In the genomic region with DNA sequence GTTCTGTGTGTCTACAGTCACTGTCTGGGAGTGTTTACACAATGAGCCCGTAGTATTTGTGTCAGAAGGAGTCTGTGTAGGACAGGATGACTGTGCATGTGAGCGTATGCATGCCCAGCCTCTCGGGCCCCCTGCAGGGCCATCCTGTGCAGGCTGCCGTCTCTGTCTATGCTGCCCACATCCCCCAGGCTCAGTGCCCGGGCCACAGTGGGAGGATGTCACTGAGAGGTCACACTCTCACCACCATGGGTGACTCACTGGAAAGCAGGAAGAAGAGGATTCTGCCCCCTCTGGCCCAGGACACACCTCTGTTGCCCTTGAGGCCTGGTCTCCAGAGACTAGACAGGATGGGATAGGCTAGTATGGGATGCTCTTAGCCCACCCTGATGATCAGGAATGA, we compare ENCODE assay signal across 12 mouse cellular contexts. TPM values are rescaled to one million over a fixed set of nuclear protein-coding genes. Genes with fewer than 3 reads are reported as not detected.
DNase-seq lines count a peak whose midpoint lies in the region; ATAC-seq and TF ChIP-seq lines count a peak whose summit lies in the region.
"Had no signal": no experiment of that assay in that cellular context is flagged by ENCODE, and none has a peak within 500 bp of the region (broad histone marks: within the 10 kb centered on the region; RNA-seq: fewer than 3 reads in every experiment).

No protein-coding gene starts in this region.

- H3K27ac ChIP-seq in forebrain, embryonic 13.5 days = no peak overlapping the region
- H3K27ac ChIP-seq in forebrain, postnatal 0 days (ENCODE audit: low read depth, low read length) = no peak overlapping the region
- no peak overlapping the region for H3K27ac ChIP-seq in embryonic facial prominence, embryonic 13.5 days
- H3K27ac ChIP-seq: macrophage had no signal

- H3K9me3 ChIP-seq in forebrain, embryonic 13.5 days (replicated peaks) = no peaks in the 10 kb centered on the region
- H3K9me3 ChIP-seq in forebrain, postnatal 0 days (ENCODE audit: low read length) = no peaks in the 10 kb centered on the region
- H3K9me3 ChIP-seq in embryonic facial prominence, embryonic 13.5 days = no peaks in the 10 kb centered on the region

- H3K79me2 ChIP-seq in C2C12 (ENCODE audit: control insufficient read depth, insufficient read depth) = peaks cover 52% of the 10 kb centered on the region

- peak overlapping the region; percentile 94 for H3ac ChIP-seq in C2C12 (ENCODE audit: control insufficient read depth, insufficient read length, low read depth)

- H3K79me3 ChIP-seq in C2C12 (ENCODE audit: low read depth) = peaks cover 29% of the 10 kb centered on the region

- peaks cover 58% of the 10 kb centered on the region for H3K27me3 ChIP-seq in forebrain, embryonic 13.5 days
- no peaks in the 10 kb centered on the region for H3K27me3 ChIP-seq in forebrain, postnatal 0 days (ENCODE audit: insufficient read depth, low read length)
- H3K27me3 ChIP-seq in C2C12 (ENCODE audit: control insufficient read depth, insufficient read depth, insufficient read length) = no peaks in the 10 kb centered on the region
- H3K27me3 ChIP-seq in embryonic facial prominence, embryonic 13.5 days = peaks cover 53% of the 10 kb centered on the region

- 53% methylated on average over 5 of the region's 5 CpGs for WGBS in forebrain, embryonic 13.5 days
- 46% methylated on average over 5 of the region's 5 CpGs for WGBS in forebrain, postnatal 0 days
- 45% methylated on average over 5 of the region's 5 CpGs for WGBS in embryonic facial prominence, embryonic 13.5 days

- no peak overlapping the region for H3K9ac ChIP-seq in forebrain, embryonic 13.5 days
- H3K9ac ChIP-seq in forebrain, postnatal 0 days = no peak overlapping the region
- H3K9ac ChIP-seq in embryonic facial prominence, embryonic 13.5 days = peak overlapping the region; percentile 91

- no peaks in the 10 kb centered on the region for H3K36me3 ChIP-seq in forebrain, embryonic 13.5 days (ENCODE audit: poor library complexity, severe bottlenecking)
- H3K36me3 ChIP-seq in forebrain, postnatal 0 days (ENCODE audit: insufficient read depth) = no peaks in the 10 kb centered on the region; the same call in 1 of the 2 replicates
- H3K36me3 ChIP-seq in C2C12 (ENCODE audit: control insufficient read depth, insufficient read depth) = peaks cover 25% of the 10 kb centered on the region
- H3K36me3 ChIP-seq in embryonic facial prominence, embryonic 13.5 days = 0 out of 2 replicates have a peak, but pooled peaks cover 13% of the 10 kb centered on the region

- H3K4me1 ChIP-seq in forebrain, embryonic 13.5 days = peaks cover 59% of the 10 kb centered on the region
- peaks cover 21% of the 10 kb centered on the region; the same call in 1 of the 2 replicates for H3K4me1 ChIP-seq in forebrain, postnatal 0 days (ENCODE audit: insufficient read depth)
- H3K4me1 ChIP-seq in embryonic facial prominence, embryonic 13.5 days = peaks cover 57% of the 10 kb centered on the region

- ATAC-seq in forebrain, embryonic 13.5 days = no peak
- no peak for ATAC-seq in forebrain, postnatal 0 days
- ATAC-seq in embryonic facial prominence, embryonic 13.5 days (ENCODE audit: insufficient number of reproducible peaks, insufficient read depth, low FRiP score, low TSS enrichment, low read depth) = no peak

- H3K4me3 ChIP-seq in forebrain, embryonic 13.5 days = no peak overlapping the region
- no peak overlapping the region for H3K4me3 ChIP-seq in forebrain, postnatal 0 days (ENCODE audit: low read depth, low read length)
- H3K4me3 ChIP-seq in C2C12 (ENCODE audit: insufficient read depth, poor library complexity, severe bottlenecking) = peak overlapping the region; percentile 60
- peak overlapping the region; percentile 67; the same call in 1 of the 2 replicates for H3K4me3 ChIP-seq in embryonic facial prominence, embryonic 13.5 days

- TF ChIP-seq CTCF in forebrain, postnatal 0 days (IDR thresholded peaks at IDR 0.05; ENCODE audit: low read depth) = no peak
- no peak for TF ChIP-seq CTCF in C2C12 (IDR thresholded peaks at IDR 0.05; ENCODE audit: control insufficient read depth, insufficient read depth, insufficient read length)

- H3K4me2 ChIP-seq in forebrain, embryonic 13.5 days = peak overlapping the region; percentile 95
- no peak overlapping the region for H3K4me2 ChIP-seq in forebrain, postnatal 0 days (ENCODE audit: low read depth)
- peak overlapping the region; percentile 95 for H3K4me2 ChIP-seq in embryonic facial prominence, embryonic 13.5 days

- DNase-seq in forebrain, postnatal 0 days = no peak
- peak; percentile 41 for DNase-seq in kidney, postnatal 14 days
- no peak for DNase-seq in spleen, adult 18-20 months
- no peak for DNase-seq in urinary bladder, adult 18-20 months (ENCODE audit: low spot score in 2 of 2)
- DNase-seq in layer of hippocampus, adult 8-10 months (ENCODE audit: low spot score in 2 of 2) = no peak
- DNase-seq: thymus, postnatal 4 days had no signal

TF ChIP-seq in C2C12, 6 proteins besides CTCF, POLR2A, EP300 and RAD21:
- TF ChIP-seq USF1 (IDR thresholded peaks at IDR 0.05; ENCODE audit: low read depth) (no peak), MYOD1 (IDR thresholded peaks at IDR 0.05; ENCODE audit: control insufficient read depth, insufficient read length, low read depth) (no peak), MYOG (IDR thresholded peaks at IDR 0.05; ENCODE audit: control insufficient read depth, extremely low read depth, insufficient read length) (no peak), FOSL1 (IDR thresholded peaks at IDR 0.05; ENCODE audit: insufficient read depth, low read length, poor library complexity, severe bottlenecking) (peak; percentile 45), MAX (IDR thresholded peaks at IDR 0.05) (peak; percentile 89), CEBPB (IDR thresholded peaks at IDR 0.05; ENCODE audit: low read depth) (no peak)

RNA-seq across cellular contexts. Expression of a gene that starts 2.9 kb away (rescaled TPM):
- 8.3 and 13.1 TPM in 2 replicates for polyA plus RNA-seq in forebrain, embryonic 13.5 days (2015; fragmentation: Nextera tagmentation; extraction: Ambion mirVana)
- total RNA-seq in forebrain, postnatal 0 days (2014; rRNA removed) = 21.3 and 22.7 TPM in 2 replicates
- 5.9 and 12.4 TPM in 2 replicates for polyA plus RNA-seq in forebrain, postnatal 0 days (2015; fragmentation: Nextera tagmentation; extraction: Ambion mirVana)
- polyA plus RNA-seq in C2C12 (2012; fragmentation: generic; extraction: Trizol) = 128 TPM
- polyA plus RNA-seq in embryonic facial prominence, embryonic 13.5 days (2015; fragmentation: Nextera tagmentation; extraction: Ambion mirVana) = 44.4 and 47.8 TPM in 2 replicates
- total RNA-seq in layer of hippocampus, adult 8-10 months (2022) = 10 to 100 TPM; 30.4 to 40.5 (median 33.1) TPM

RNA-seq across cellular contexts. Expression of a gene that starts 14.1 kb away (rescaled TPM):
- 199 and 204 TPM in 2 replicates for polyA plus RNA-seq in forebrain, embryonic 13.5 days (2015; fragmentation: Nextera tagmentation; extraction: Ambion mirVana)
- total RNA-seq in forebrain, postnatal 0 days (2014; rRNA removed) = 169 and 172 TPM in 2 replicates
- 165 and 200 TPM in 2 replicates for polyA plus RNA-seq in forebrain, postnatal 0 days (2015; fragmentation: Nextera tagmentation; extraction: Ambion mirVana)
- 129 TPM for polyA plus RNA-seq in C2C12 (2012; fragmentation: generic; extraction: Trizol)
- polyA plus RNA-seq in embryonic facial prominence, embryonic 13.5 days (2015; fragmentation: Nextera tagmentation; extraction: Ambion mirVana) = 115 and 126 TPM in 2 replicates
- total RNA-seq in layer of hippocampus, adult 8-10 months (2022) = 10 to 100 TPM; 22.5 to 31.3 (median 27.4) TPM

RNA-seq across cellular contexts. Expression of a gene that starts 17.5 kb away (rescaled TPM):
- polyA plus RNA-seq in forebrain, embryonic 13.5 days (2015; fragmentation: Nextera tagmentation; extraction: Ambion mirVana) = 5.3 and 6.7 TPM in 2 replicates
- total RNA-seq in forebrain, postnatal 0 days (2014; rRNA removed) = 28.5 and 33.2 TPM in 2 replicates
- polyA plus RNA-seq in forebrain, postnatal 0 days (2015; fragmentation: Nextera tagmentation; extraction: Ambion mirVana) = 41.3 and 53.0 TPM in 2 replicates
- 62.1 TPM for polyA plus RNA-seq in C2C12 (2012; fragmentation: generic; extraction: Trizol)
- polyA plus RNA-seq in embryonic facial prominence, embryonic 13.5 days (2015; fragmentation: Nextera tagmentation; extraction: Ambion mirVana) = 9.9 and 14.0 TPM in 2 replicates
- 10 to 100 TPM; 12.4 to 17.8 (median 16.4) TPM for total RNA-seq in layer of hippocampus, adult 8-10 months (2022)

RNA-seq across cellular contexts. Expression of a gene that starts 27.6 kb away (rescaled TPM):
- 56.4 and 62.6 TPM in 2 replicates for polyA plus RNA-seq in forebrain, embryonic 13.5 days (2015; fragmentation: Nextera tagmentation; extraction: Ambion mirVana)
- 79.8 and 98.1 TPM in 2 replicates for total RNA-seq in forebrain, postnatal 0 days (2014; rRNA removed)
- polyA plus RNA-seq in forebrain, postnatal 0 days (2015; fragmentation: Nextera tagmentation; extraction: Ambion mirVana) = 62.7 and 68.8 TPM in 2 replicates
- 69.6 TPM for polyA plus RNA-seq in C2C12 (2012; fragmentation: generic; extraction: Trizol)
- 73.0 and 75.3 TPM in 2 replicates for polyA plus RNA-seq in embryonic facial prominence, embryonic 13.5 days (2015; fragmentation: Nextera tagmentation; extraction: Ambion mirVana)
- total RNA-seq in layer of hippocampus, adult 8-10 months (2022) = 10 to 100 TPM; 77.7 to 94.4 (median 88.1) TPM

RNA-seq across cellular contexts. Expression of a gene that starts 39.4 kb away (rescaled TPM):
- polyA plus RNA-seq in forebrain, embryonic 13.5 days (2015; fragmentation: Nextera tagmentation; extraction: Ambion mirVana) = 0.31 and 0.32 TPM in 2 replicates
- total RNA-seq in forebrain, postnatal 0 days (2014; rRNA removed) = not detected in 2 replicates
- polyA plus RNA-seq in forebrain, postnatal 0 days (2015; fragmentation: Nextera tagmentation; extraction: Ambion mirVana) = 0.17 TPM in 1 of 2 replicates, not detected in the other
- 0.19 TPM for polyA plus RNA-seq in C2C12 (2012; fragmentation: generic; extraction: Trizol)
- polyA plus RNA-seq in embryonic facial prominence, embryonic 13.5 days (2015; fragmentation: Nextera tagmentation; extraction: Ambion mirVana) = 0.52 and 0.59 TPM in 2 replicates
- total RNA-seq in layer of hippocampus, adult 8-10 months (2022) = under 1 TPM in 1 of 4 experiments, not detected in 3; 0.43 TPM
- total RNA-seq: CH12.LX had no signal
- polyA plus RNA-seq: embryonic facial prominence, embryonic 11.5 days; macrophage had no signal

Comparison
In these comparisons a context has a peak if more than half of its experiments do, and no peak if none do; other contexts are left out.
1. H3K4me3 ChIP-seq: peak in C2C12 (single experiment) and embryonic facial prominence, embryonic 13.5 days (single experiment); none in forebrain, embryonic 13.5 days (single experiment) and forebrain, postnatal 0 days (single experiment).